2 mouse cellular contexts compared by ENCODE assay signal in genomic region chr8:123520048-123520447, GRCm38 (mm10).
TF ChIP-seq lines count a peak whose summit lies in the region.

No protein-coding gene starts in this region.

TF ChIP-seq in CH12.LX, 34 proteins besides CTCF, POLR2A, EP300 and RAD21:
- TF ChIP-seq TBP (conservative IDR thresholded peaks at IDR 0.05; ENCODE audit: low read depth, low read length): 0 out of 2 replicates have a peak, but pooled peaks have one; percentile 52

TF ChIP-seq in MEL, 35 proteins besides CTCF, POLR2A, EP300 and RAD21:
- TF ChIP-seq TBP (IDR thresholded peaks at IDR 0.05; ENCODE audit: low read depth, low read length): peak; percentile 93
